Mouse (Mus musculus): Measurements from ENCODE around the gene Six4. TPM values are rescaled to one million over a fixed set of nuclear protein-coding genes. Genes with fewer than 3 reads are reported as not detected.

Six4 gene
- total and polyA plus RNA-seq, 2 experiments from 2014 or later = 0.52 to 2.2 TPM

- DNase-seq (ENCODE audit: low spot score) = no peak
- Histone ChIP-seq H3K4me3 (ENCODE audit: low read depth, low read length) (no peak overlapping the region), H3K27me3 (ENCODE audit: control insufficient read depth, insufficient read depth, low read length) (peaks cover 88% of the 10 kb centered on the region), H3K9me3 (replicated peaks; ENCODE audit: control insufficient read depth, low read length) (no peaks in the 10 kb centered on the region), H3K4me2 (ENCODE audit: low read depth, low read length) (no peak overlapping the region), H3K9ac (replicated peaks; ENCODE audit: low read depth, low read length) (no peak overlapping the region), H3K4me1 (ENCODE audit: control insufficient read depth, insufficient read depth) (peaks cover 8% of the 10 kb centered on the region), H3K36me3 (replicated peaks; ENCODE audit: control insufficient read depth, insufficient read depth, low read length) (no peaks in the 10 kb centered on the region), H3K27ac (ENCODE audit: low read depth) (no peak overlapping the region)
- 6% methylated on average over 15 of the region's 15 CpGs for WGBS
- no peak for ATAC-seq (ENCODE audit: insufficient read depth, low read depth)
- TF ChIP-seq EP300 (IDR thresholded peaks at IDR 0.05; ENCODE audit: low read depth) = no peak
- TF ChIP-seq CTCF (IDR thresholded peaks at IDR 0.05; ENCODE audit: low read depth) = no peak
Observed at GRCm38 (mm10) chr12:73050811-73051580, 62.3 kb downstream of the Six4 start.

DNA sequence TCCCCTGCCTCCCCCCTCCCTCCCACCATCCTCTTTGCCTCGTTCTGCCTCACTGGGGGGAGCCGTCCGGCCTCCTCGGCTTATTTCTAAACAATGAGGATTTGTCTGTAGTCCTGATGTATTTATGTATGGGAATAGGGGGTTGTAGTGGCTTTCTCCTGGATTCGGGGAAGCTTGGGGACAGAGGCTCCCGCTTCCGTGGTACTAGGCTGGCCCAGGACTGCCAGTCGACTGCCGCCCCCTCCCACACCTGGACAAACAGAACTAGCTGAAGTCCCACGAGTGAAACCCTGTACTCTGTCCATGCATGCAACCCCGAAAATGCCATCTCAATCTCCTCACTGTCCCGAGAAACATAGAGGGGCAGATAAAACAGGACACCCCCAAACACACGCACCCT lies 63.0 kb downstream of the Six4 start:
- Histone ChIP-seq H3K9ac (replicated peaks; ENCODE audit: low read depth, low read length) (no peak overlapping the region), H3K27me3 (ENCODE audit: control insufficient read depth, insufficient read depth, low read length) (peaks cover 90% of the 10 kb centered on the region), H3K4me1 (ENCODE audit: control insufficient read depth, insufficient read depth) (peaks cover 8% of the 10 kb centered on the region), H3K9me3 (replicated peaks; ENCODE audit: control insufficient read depth, low read length) (no peaks in the 10 kb centered on the region), H3K27ac (ENCODE audit: low read depth) (no peak overlapping the region), H3K36me3 (replicated peaks; ENCODE audit: control insufficient read depth, insufficient read depth, low read length) (no peaks in the 10 kb centered on the region), H3K4me2 (ENCODE audit: low read depth, low read length) (no peak overlapping the region), H3K4me3 (ENCODE audit: low read depth, low read length) (no peak overlapping the region)
- no peak for TF ChIP-seq EP300 (IDR thresholded peaks at IDR 0.05; ENCODE audit: low read depth)
- WGBS = 6% methylated on average over 13 of the region's 13 CpGs
- ATAC-seq (ENCODE audit: insufficient read depth, low read depth) = no peak
- DNase-seq (ENCODE audit: low spot score) = no peak

Other genes starting within 250 kb of the Six4 start
- not detected in 2 replicates for gene Six6, start 173.6 kb downstream of the Six4 start, total RNA-seq (2014; rRNA removed; ENCODE audit: low replicate concordance)
- gene Six6, start 173.6 kb downstream of the Six4 start, polyA plus RNA-seq (2015; fragmentation: Nextera tagmentation; extraction: Ambion mirVana) = not detected in 2 replicates
- not detected in 2 replicates for gene 4930447C04Rik, start 172.7 kb downstream of the Six4 start, total RNA-seq (2014; rRNA removed; ENCODE audit: low replicate concordance)
- 0.32 and 0.63 TPM in 2 replicates for gene 4930447C04Rik, start 172.7 kb downstream of the Six4 start, polyA plus RNA-seq (2015; fragmentation: Nextera tagmentation; extraction: Ambion mirVana)
- 0.15 TPM in 1 of 2 replicates, not detected in the other for gene Six1, start 59.6 kb downstream of the Six4 start, total RNA-seq (2014; rRNA removed; ENCODE audit: low replicate concordance)
- 0.18 and 0.38 TPM in 2 replicates for gene Six1, start 59.6 kb downstream of the Six4 start, polyA plus RNA-seq (2015; fragmentation: Nextera tagmentation; extraction: Ambion mirVana)
- 11.1 and 28.2 TPM in 2 replicates for gene Mnat1, start 10.3 kb upstream of the Six4 start, total RNA-seq (2014; rRNA removed; ENCODE audit: low replicate concordance)
- 19.6 and 20.7 TPM in 2 replicates for gene Mnat1, start 10.3 kb upstream of the Six4 start, polyA plus RNA-seq (2015; fragmentation: Nextera tagmentation; extraction: Ambion mirVana)
- gene Trmt5, start 173.3 kb upstream of the Six4 start, total RNA-seq (2014; rRNA removed; ENCODE audit: low replicate concordance) = 5.6 and 8.6 TPM in 2 replicates
- gene Trmt5, start 173.3 kb upstream of the Six4 start, polyA plus RNA-seq (2015; fragmentation: Nextera tagmentation; extraction: Ambion mirVana) = 21.2 and 26.6 TPM in 2 replicates
- gene Slc38a6, start 173.3 kb upstream of the Six4 start, total RNA-seq (2014; rRNA removed; ENCODE audit: low replicate concordance) = 8.8 and 19.2 TPM in 2 replicates
- gene Slc38a6, start 173.3 kb upstream of the Six4 start, polyA plus RNA-seq (2015; fragmentation: Nextera tagmentation; extraction: Ambion mirVana) = 2.7 and 3.8 TPM in 2 replicates